Mouse (Mus musculus): ENCODE measurements at regions not wholly inside any gene's neighbourhood (a gene's known extent, or its start where the extent isn't known, plus 50 kb on each side); places are given as distances from the start of the nearest gene placed in this dataset.
A peak's percentile ranks its signal among the peaks of the same experiment; 100 is the strongest.

DNA sequence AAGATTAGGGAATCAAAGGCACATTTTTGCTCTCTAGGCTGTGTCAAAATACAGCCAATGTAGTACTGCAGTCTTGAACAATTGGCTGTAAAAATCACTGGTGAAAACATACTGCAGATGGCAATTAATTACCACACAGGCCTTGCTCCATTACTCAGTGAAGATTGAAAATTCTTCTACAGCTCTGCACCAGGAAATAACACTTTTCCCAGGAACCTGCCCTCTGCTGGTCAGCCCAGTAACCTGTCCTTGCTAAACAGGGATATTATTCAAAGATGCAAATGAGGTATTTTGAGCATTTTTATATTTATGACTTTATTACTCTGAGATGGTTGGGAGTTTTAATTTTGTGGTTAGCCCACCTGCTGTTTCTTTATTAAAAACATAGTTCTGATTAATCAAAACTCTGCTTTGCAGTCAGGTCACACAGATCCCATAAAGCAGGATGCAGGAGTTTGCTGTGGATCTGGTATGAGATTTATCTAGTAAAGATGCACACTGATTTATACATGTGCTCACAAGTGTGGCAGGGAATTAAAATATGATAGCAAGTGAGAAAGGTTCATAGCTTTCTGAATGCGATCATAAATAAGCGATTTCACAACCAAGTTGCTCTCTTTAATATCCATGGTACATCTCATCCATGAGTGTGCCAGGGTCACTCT lies 815.3 kb upstream of the Ghitm start:
- peak; percentile 19 for DNase-seq (ENCODE audit: inconsistent ontology term)

Measured in Muller cell, postnatal 12 days (primary cell).